Mouse (Mus musculus) mouse embryonic stem cell (cell line): Measurements from ENCODE around the gene Gca.

Experiments
- in situ Hi-C, 2 experiments: fragments of 300-500 bp; cut with MboI; formaldehyde crosslinking; loops; 1 replicate in 1 of 2; 3 replicates in 1 of 2; pipeline ENCODE4 v1.14.3; 2019 to 2020; ENCODE audit warnings: low sequenced_read_pairs in 2 of 2, low pct_unique_long_range_greater_than_20kb in 1 of 2, mixed read lengths in 1 of 2; ENCODE audit not compliant: unreplicated experiment in 1 of 2

Gene Gca

DNA sequence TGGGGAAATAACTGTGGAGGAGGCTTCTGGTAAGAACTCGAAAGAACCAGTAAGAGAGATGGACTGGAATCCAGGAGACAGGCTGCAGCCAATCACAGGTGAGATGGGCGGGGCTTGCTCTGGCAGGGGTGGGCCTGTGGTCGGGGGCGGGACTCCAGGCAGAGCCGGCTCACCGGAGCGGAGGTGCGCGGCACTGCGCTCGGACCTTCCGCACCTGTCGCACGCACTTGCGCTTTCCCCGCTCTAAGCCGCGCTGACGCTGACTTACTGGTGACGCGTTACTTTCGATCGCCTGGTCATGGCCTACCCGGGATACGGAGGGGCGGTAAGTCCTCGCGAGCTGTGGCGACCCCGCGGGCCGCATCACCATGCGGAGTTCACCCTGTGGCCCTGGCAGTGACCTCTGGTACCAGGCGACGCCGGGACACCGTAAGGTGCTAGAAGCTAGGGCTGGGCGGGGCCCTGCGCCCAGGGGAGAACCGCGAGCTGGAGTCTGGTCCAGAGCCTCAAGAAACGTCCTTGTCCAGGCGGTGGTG, at the start of gene Gca:
Gene Gca (plus strand): TSS at position 151 of the 536 bp plus-strand sequence.
- in situ Hi-C loops: no loop called here

DNA sequence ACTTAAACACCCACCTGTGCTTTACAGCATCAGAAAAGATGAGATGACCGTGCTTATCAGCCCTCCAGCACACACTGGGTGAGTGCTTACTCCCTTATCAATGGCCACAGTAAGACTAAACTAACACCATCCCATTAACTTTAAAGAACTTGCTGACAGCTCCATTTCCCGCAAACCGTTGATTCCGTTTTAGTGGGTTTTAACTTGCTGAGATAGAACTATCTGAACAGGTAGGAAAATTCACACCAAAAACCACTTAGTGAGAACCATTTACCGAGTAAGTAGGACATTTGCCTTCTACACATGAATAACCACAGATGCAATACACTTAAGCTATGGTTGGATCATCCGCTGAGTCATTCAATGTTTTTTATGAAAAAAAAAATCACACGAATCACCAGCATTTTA, 45.1 kb upstream of the Gca start:
- in situ Hi-C loops: no loop called here

DNA sequence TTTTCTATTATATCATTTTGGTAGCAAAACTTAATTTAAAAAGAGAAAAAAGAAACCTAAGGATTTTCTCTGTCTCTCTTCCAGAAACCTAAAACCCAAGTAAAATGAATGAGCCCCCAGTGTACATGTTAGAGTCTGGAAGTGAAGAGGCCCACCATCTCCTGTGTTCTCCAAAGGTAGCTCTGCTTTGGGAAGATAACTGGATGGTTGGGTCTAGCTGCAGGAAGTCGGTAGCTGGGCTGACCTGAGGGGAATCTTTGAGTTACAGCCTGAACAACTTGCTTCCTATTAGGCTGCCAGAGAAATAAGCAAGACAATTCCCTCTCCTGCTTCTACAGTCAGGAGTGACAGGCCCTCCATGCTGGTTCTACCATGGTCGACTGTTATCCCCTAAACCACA, 44.4 kb upstream of the Gca start:
- in situ Hi-C loops: no loop called here

DNA sequence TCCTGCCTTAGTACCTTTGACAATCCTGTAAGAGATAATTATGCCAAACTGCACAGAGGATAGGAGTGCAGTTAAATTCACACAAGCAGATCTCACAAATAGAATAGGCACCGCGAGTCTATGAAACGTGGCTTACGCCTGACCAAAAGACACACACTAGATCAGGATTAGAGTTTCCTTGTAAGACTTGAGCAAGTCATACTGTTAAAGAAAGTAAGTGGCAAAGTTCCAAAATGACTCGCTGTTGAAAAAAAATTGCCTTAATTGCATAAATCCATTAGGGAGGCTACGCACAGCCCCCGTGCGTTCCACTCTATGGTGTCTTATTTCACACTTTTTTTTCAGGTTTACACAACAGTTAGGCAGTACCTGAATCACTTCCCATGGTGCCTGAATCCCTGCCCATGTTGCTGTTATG, 41.1 kb upstream of the Gca start:
- in situ Hi-C loops: no loop called here

DNA sequence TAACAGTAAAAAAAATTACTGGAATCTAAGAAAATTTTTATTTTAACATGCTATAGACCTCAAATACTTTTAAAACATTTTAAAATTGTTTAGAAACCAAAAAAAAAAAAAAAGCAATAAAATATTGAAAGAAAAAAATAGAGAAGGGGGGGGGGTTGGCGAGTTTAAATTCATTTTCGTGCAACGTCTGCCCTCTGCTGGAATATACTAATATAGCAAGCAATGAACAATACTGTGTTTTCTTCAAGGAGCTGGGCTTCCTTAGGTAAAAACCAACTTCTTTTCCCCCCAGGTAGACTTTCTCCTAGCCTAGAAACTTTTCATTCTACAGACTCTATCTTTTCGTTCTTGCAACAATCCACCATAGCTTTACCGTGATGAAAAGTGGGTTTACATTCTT, 36.4 kb upstream of the Gca start:
- in situ Hi-C loops: no loop called here

DNA sequence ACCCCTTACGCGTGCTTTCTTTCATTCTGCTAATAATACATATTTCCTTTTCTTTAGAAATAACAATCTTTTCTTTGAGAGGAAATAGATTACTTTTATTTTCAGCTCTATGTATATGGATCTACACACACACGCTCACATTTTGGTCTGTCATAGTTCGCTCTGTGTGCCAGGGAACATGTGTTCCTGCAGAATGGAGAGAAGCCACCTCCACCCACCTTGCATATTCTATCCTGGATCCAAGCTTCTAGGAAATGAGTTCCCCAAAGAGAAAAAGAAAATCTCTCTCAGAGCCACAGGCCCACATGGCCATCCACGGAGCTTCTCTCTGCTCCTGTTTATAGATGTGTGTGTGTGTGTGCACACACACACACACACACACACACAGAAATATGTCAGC, 35.7 kb upstream of the Gca start:
- in situ Hi-C loops: no loop called here

DNA sequence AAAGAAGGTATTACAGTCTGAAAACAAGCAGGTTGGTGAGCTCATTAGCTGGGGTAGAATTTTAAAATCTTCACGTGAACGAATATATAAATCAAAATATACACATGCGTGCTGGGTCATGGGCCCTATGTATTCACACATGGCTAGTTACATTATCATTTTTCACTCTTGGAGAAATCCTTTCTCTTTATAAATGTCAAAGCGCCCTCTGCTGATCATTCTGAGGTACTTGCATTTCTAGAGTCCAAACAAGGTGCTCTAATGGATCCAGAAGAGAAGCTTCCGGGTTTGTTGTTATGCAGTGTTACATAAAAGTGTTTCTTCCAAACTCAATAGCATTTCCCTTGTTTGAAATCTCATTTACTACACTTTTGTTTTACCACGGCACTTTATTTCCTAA, 33.6 kb upstream of the Gca start:
- in situ Hi-C loops: no loop called here

DNA sequence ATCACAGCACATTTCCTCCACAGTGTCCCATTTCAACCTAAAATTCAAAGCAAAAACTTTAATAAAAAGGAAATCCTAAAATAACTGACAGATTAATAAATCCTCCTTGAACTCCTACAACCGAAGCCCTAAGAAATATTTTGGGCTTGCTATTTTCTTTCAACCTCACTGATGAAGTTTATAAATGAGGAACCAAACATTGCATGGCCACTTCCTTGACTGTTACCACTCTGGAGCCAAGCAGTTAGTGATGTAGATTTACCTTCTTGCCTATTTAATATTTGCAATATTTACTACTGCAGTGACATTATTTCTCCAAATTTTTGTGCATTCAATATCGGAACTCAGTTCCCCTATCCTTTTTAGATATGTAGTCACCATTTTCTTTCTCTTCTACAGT, 24.2 kb upstream of the Gca start:
- in situ Hi-C loops: no loop called here

DNA sequence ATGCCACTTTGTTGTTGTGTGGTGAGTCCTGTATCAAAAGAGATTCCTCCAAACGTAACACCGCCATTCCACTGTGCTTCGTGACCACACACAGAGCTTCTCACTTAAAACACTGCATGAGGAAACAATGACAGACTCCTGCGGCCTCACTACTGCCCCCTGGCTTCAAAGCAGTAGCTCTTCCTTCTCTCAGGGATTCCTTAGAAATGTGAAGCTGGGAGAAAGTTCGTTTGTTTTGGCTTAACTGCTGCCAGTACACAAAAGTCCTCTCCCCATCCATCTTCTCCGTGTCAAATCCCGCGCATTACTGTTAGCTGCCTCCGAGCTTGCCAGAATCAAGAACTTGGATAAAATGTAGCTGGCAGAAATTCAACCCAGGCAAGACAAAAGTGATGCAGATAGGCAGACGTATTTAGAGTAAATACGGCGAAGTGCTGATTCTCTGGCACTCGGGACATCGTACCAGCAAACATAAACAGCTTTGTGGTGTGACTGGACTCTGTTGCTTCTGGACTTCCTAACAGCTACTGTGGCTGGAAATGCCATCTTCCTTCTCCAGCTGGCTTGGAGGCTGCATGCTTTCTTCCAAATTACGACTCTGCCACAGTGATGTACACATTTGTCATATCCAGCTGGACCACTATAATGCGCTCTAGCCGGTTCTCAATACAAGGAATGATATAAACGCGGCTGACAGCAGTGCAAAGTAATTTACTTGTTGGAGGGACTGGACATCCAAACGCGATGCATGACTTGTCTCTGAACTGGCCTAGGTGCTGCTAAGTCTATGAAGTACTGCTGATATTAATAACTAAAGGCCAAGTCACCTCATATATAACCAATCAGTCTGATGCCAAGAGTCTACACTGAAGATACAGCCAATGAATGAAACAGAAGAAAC, 20.4 kb upstream of the Gca start:
- in situ Hi-C loops: no loop called here

DNA sequence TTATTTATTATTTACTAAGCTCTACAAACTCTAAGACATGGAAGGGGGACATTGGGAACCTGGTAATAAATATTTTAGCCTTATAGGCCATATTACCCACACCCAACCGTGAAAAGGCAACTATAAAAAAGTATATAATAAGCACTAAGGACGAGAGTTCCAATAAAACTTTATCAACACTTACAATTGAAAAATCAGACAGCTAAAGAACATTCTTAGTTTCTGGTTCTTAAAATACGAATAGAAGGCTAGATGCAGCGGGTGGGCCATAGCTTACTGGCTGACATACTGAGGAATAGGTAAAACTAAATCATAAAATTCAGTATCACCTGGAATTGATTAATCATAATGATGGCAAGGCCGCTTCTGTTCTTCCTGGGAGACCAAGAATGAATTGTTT, 19.2 kb upstream of the Gca start:
- in situ Hi-C loops: no loop called here

DNA sequence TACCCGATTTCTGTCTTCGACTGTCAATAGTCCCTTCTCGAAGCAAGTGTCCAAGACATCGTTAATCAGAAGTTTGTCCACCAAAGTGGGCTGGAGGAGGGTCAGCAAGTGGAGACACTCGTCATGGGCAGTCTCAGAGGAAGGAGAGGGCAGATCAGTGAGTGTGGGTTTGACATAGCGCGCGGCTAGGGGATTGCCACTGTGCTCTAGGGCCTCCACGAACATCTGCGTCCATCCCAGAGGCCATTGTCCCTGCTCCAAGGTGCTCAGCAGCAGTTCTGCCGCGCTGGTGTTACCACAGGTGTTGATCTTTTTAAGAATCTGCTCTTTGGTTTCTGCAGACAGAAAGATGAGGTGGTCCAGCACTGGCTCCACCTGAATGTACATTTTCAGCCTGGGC, 18.6 kb upstream of the Gca start:
- in situ Hi-C loops: no loop called here

DNA sequence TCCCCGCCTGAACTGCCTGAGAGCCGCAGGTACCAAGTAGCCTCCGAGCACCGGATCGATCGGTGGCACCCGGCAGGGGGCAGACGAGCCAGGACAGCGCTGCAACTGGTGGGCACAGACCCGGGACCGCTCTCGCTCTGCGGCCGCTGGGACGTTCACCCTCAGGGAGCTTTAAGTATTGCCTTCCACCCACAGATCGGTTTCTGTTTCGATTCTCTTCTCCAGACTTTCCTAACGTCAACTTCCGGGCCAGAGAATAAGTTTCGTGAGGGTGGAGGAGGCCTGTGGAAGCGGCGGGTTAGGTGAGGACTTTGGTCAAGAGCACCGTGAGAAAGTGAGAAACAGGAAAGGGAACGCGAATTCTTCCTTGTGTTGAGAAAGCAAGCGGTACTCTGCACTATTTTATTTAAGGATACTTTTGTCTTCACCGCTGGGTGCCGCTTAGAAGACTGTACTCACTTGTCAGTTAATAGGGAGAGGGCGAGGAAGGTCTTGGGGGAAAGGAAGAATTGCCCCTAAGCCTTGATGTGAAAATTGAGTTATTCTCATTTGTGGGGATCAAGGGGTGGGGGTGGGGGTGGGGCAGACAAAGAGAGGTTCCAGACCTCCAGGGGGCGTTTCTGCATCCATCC, 18.0 kb upstream of the Gca start, which contains the start of gene Ifih1:
Gene Ifih1 (minus strand): TSS at position 242 of the 632 bp plus-strand sequence.
- in situ Hi-C loops: no loop called here

DNA sequence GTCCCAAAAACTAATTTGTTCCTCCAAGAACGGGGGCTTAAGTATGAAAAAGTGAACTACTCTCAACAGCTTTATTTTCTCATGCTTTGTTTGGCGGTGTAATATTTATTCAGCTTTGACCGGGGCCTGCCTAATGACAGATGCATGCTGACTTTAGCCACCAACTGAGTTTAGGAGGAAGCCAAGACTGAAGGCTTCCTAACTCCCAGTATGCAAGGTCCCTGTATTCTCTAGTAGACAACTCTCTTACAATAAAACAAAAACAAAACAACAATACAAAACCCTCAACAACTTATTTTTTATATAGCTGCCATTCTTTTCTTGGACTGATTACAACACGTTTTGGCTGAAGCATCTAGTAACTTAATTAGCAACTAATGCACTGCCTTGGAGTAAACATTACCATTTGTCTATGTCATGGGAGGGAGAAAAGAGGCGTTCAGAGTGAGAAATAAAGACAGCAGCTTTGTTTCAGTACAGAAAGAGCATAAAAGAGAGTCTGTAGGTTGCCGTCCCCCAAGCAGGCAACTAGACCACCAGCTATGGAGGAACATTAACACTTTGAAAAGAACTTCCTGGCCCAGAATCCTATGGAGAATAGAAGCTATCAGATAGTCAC, 17.3 kb upstream of the Gca start:
- in situ Hi-C loops: no loop called here

DNA sequence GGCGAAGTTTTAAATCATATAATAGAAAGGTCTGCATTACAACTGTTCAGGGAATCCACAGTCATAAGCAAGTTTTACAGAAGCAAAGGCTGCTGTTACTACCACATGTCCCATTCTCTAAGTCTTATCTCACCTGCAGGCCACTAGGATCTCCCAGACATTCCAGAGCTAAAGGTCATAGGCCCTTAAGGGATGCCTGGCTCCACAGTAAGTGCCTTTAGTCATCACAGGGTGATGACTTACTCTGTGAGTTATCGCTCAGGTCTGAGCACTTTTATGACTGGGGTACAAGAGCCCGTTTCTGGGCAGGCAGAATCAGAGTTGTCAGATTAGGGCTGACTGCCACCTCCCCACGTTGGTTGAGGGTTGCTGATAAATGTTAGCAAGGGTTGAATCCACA, 12.2 kb upstream of the Gca start:
- in situ Hi-C loops: no loop called here

DNA sequence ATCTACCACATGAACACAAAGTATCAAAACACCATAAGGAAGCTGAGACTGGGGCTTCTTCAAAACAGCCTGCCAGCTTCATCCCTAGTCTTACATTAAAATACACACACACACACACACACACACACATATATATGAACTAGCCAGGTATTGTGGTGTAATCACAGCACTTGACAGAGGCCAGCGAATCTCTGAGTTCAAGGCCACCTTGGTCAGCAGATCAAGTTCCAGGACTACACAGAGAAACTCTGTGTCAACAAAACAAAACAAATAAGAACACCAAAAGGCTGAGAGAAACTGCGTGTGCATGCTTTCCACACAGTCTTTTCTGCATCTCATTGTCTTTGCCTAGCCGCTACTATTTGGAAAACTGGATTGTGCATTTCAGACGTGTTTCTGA, 11.6 kb upstream of the Gca start:
- in situ Hi-C loops: no loop called here

DNA sequence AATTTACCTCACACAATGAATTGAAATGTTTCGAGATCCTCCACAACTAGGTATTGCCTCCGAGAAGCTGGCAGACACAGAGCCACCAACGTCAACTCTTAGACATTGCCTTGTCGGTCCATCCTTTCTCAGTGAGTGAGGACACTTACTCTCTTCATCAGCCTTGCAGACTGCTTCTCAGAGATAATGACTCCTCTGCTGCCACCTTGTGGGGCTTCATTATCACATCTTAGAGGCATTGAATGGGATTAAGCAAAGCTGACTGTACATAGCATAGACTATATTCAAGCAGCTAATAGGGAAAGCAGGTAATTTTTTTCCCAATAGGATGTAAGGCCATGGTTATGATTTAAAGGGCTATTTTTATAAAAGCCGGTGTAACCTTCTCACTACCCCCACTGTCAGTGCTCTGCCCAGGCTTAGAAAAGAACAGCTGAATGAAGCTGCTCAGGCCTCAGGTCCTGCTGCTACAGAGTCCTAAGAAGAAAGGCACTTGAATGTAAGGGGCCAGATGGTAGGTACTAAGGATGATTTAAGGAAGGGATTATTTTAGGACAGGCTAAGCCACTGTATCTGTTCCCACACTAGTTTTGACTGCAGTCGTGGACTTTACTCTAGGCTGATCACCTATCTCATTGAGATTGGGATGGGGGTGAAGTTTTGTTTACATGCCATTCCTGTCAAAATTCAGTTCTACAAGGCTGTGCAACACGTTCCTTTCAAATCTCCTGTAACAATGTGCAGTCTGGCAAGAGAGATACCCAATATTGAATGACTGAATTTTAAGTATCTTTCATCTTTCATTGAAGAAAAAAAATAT, 9.4 kb upstream of the Gca start:
- in situ Hi-C loops: no loop called here

DNA sequence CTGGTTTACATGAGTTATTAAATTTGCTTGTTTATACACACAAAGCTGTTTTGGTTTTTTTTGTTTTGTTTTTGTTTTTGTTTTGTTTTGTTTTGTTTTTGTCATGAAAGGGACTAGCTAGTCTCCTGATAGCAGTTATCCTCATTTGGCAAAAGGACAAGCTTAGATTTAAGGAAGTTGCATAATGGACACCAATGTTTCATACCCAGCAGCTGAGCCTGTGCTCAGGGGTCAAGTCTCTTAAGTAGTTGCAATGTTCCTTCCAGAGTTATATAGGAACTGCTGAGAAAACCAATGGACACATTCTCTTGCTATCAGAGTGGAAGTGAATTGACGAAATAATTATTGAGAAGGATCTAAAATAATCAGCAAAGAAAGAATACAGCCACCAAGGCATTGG, 8.0 kb upstream of the Gca start:
- in situ Hi-C loops: no loop called here

DNA sequence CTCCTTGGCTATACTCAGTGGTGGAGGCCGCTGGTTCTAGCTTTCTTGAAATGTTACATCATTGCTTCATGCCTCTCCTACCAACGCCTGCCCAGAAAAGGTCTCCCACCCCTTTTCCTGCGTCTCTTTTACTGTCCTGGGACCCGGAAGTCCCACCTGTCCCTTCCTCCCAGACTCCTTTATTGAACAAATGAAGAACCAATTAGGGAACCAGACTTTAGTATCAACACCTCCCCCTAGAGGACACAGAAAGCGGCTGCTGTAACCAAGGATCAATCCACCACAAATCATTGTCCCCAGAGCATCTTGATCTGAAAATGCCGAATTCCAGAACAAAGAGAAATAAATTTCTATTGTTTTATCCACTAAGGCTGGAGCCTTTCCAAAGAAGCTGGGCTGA, 3.5 kb upstream of the Gca start:
- in situ Hi-C loops: no loop called here

DNA sequence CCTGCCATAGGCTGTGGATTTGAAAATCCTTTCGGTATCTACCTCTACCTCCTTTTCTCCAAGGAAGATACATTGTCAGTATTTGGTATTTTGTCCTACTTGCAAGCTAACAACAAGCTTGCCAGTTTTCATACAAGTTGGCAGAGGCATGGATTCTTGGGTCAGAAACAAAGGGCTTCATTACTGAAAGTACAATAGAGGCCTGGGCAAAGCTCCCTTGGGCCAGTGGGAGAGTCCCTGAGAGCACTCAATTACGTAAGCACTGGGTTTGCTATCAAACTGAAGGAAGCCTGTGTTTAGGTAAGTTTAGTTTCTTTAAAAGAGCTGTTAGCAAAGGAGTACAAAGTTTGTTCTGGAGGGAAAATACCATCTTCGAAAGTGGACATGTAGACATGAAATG, 1.5 kb upstream of the Gca start:
- in situ Hi-C loops: no loop called here
